Mouse (Mus musculus) thymus, postnatal 14 days (tissue): ENCODE measurements around the gene Zcchc24.

Source experiments
- DNase-seq: peaks from one replicate; pipeline ENCODE4 v3.0.0; 2021

Zcchc24 gene

GRCm38 (mm10) chr14:25713443-25713842 lies 55.4 kb downstream of the Zcchc24 start:
- peak; percentile 60 for DNase-seq

- no peak for DNase-seq
Measured at GRCm38 (mm10) chr14:25711602-25712001, 57.2 kb downstream of the Zcchc24 start.

GRCm38 (mm10) chr14:25711177-25711576 lies 57.7 kb downstream of the Zcchc24 start:
- no peak for DNase-seq

GRCm38 (mm10) chr14:25710681-25711080 lies 58.2 kb downstream of the Zcchc24 start:
- DNase-seq: no peak

- DNase-seq: no peak
Measured at GRCm38 (mm10) chr14:25710073-25710472, 58.8 kb downstream of the Zcchc24 start.

GRCm38 (mm10) chr14:25708917-25709316 lies 59.9 kb downstream of the Zcchc24 start:
- DNase-seq: no peak

GRCm38 (mm10) chr14:25708451-25708850 lies 60.4 kb downstream of the Zcchc24 start:
- no peak for DNase-seq

- peak; percentile 73 for DNase-seq
Measured at GRCm38 (mm10) chr14:25707691-25708181, 61.1 kb downstream of the Zcchc24 start.

GRCm38 (mm10) chr14:25701986-25702385 lies 66.9 kb downstream of the Zcchc24 start:
- DNase-seq: peak; percentile 59

- no peak for DNase-seq
Measured at GRCm38 (mm10) chr14:25696356-25696755, 72.5 kb downstream of the Zcchc24 start.

- DNase-seq: no peak
Measured at GRCm38 (mm10) chr14:25695059-25695458, 73.8 kb downstream of the Zcchc24 start.

GRCm38 (mm10) chr14:25694569-25694897 lies 74.3 kb downstream of the Zcchc24 start:
- peak; percentile 36 for DNase-seq

GRCm38 (mm10) chr14:25693888-25694568 lies 74.8 kb downstream of the Zcchc24 start, which contains the start of gene Ppif:
TSS of gene Ppif (plus strand) at chr14:25694154.
- peak; percentile 98 for DNase-seq

GRCm38 (mm10) chr14:25693271-25693887 lies 75.5 kb downstream of the Zcchc24 start:
- DNase-seq: no peak

- no peak for DNase-seq
Measured at GRCm38 (mm10) chr14:25686983-25687901, 81.6 kb downstream of the Zcchc24 start.

- no peak for DNase-seq
Measured at GRCm38 (mm10) chr14:25686216-25686945, 82.5 kb downstream of the Zcchc24 start.

- DNase-seq: no peak
Measured at GRCm38 (mm10) chr14:25682020-25682419, 86.8 kb downstream of the Zcchc24 start.

- no peak for DNase-seq
Measured at GRCm38 (mm10) chr14:25679625-25680024, 89.2 kb downstream of the Zcchc24 start.

- DNase-seq: no peak
Measured at GRCm38 (mm10) chr14:25667587-25667986, 101.3 kb downstream of the Zcchc24 start.

- no peak for DNase-seq
Measured at GRCm38 (mm10) chr14:25666668-25667376, 102.0 kb downstream of the Zcchc24 start.

GRCm38 (mm10) chr14:25665314-25665970 lies 103.4 kb downstream of the Zcchc24 start:
- DNase-seq: no peak
